Mouse (Mus musculus): ENCODE data around the gene Mecom.

GRCm38 (mm10) chr3:30244401-30244871 lies 303.4 kb downstream of the Mecom start:
- TF ChIP-seq HCFC1 (IDR thresholded peaks at IDR 0.05; ENCODE audit: borderline replicate concordance, insufficient read depth, low read length) (no peak), ZNF384 (IDR thresholded peaks at IDR 0.05; ENCODE audit: low read depth, low read length) (no peak), ZC3H11A (IDR thresholded peaks at IDR 0.05; ENCODE audit: borderline replicate concordance, low read depth, low read length) (no peak), CHD2 (IDR thresholded peaks at IDR 0.05; ENCODE audit: low read depth, low read length) (no peak), MAFK (IDR thresholded peaks at IDR 0.05; ENCODE audit: insufficient read depth, low read depth, low read length) (no peak)
